Mouse (Mus musculus) R1 (cell line): ENCODE results near the gene Slc1a2.

Experiments used
- DNase-seq: peaks from one replicate; pipeline ENCODE4 v3.0.0-alpha.2; 2018; ENCODE audit warnings: low read depth, low spot score

Slc1a2 gene

GRCm38 (mm10) chr2:102760284-102761072 lies 102.0 kb downstream of the Slc1a2 start:
- no peak for DNase-seq

GRCm38 (mm10) chr2:102763176-102763575 lies 104.7 kb downstream of the Slc1a2 start:
- no peak for DNase-seq

GRCm38 (mm10) chr2:102763991-102764390 lies 105.5 kb downstream of the Slc1a2 start:
- no peak for DNase-seq

- DNase-seq, result no peak
Observed at GRCm38 (mm10) chr2:102764602-102765374, 106.3 kb downstream of the Slc1a2 start.

- no peak for DNase-seq
Observed at GRCm38 (mm10) chr2:102768267-102768666, 109.8 kb downstream of the Slc1a2 start.

GRCm38 (mm10) chr2:102771304-102771703 lies 112.8 kb downstream of the Slc1a2 start:
- no peak for DNase-seq

- no peak for DNase-seq
Observed at GRCm38 (mm10) chr2:102772276-102772675, 113.8 kb downstream of the Slc1a2 start.

- DNase-seq, result no peak
Observed at GRCm38 (mm10) chr2:102774700-102775099, 116.2 kb downstream of the Slc1a2 start.

GRCm38 (mm10) chr2:102775561-102775960 lies 117.1 kb downstream of the Slc1a2 start:
- DNase-seq, result no peak

- DNase-seq, result no peak
Observed at GRCm38 (mm10) chr2:102778208-102778607, 119.7 kb downstream of the Slc1a2 start.

- no peak for DNase-seq
Observed at GRCm38 (mm10) chr2:102782751-102783150, 124.3 kb downstream of the Slc1a2 start.

- DNase-seq, result no peak
Observed at GRCm38 (mm10) chr2:102785696-102786095, 127.2 kb downstream of the Slc1a2 start.

GRCm38 (mm10) chr2:102791641-102792040 lies 133.2 kb downstream of the Slc1a2 start:
- DNase-seq, result no peak

- DNase-seq, result no peak
Observed at GRCm38 (mm10) chr2:102792804-102793203, 134.3 kb downstream of the Slc1a2 start.

- DNase-seq, result no peak
Observed at GRCm38 (mm10) chr2:102795034-102795433, 136.6 kb downstream of the Slc1a2 start.

- DNase-seq, result no peak
Observed at GRCm38 (mm10) chr2:102798149-102798548, 139.7 kb downstream of the Slc1a2 start.

- DNase-seq, result no peak
Observed at GRCm38 (mm10) chr2:102801899-102802298, 143.4 kb downstream of the Slc1a2 start.

- peak; percentile 27 for DNase-seq
Observed at GRCm38 (mm10) chr2:102804109-102804508, 145.7 kb downstream of the Slc1a2 start.

GRCm38 (mm10) chr2:102805283-102805682 lies 146.8 kb downstream of the Slc1a2 start:
- no peak for DNase-seq

- no peak for DNase-seq
Observed at GRCm38 (mm10) chr2:102805761-102806496, 147.5 kb downstream of the Slc1a2 start.

- DNase-seq, result no peak
Observed at GRCm38 (mm10) chr2:102807633-102808032, 149.2 kb downstream of the Slc1a2 start.

- no peak for DNase-seq
Observed at GRCm38 (mm10) chr2:102809436-102809835, 151.0 kb downstream of the Slc1a2 start.
